ENCODE assay signal across 14 mouse cellular contexts in the genomic region with DNA sequence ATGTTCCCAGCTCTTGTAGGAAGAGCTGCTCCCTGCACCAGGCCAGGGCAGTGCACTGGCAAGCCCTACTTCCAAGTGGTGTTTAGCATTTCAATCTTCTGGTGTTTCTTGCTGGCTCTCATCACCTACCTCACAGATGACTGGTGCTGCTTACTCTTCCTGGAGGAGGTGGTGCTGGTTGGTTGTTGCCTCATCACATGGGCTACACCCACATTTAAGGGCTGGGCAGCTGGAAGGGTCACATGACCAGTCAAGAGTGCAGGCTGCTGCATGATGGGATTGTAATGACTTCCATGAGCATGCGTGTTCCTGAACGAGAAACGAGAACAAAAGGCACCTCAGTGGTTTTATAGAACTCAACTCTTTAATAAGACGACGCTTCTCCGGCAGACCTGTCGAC. TPM values are rescaled to one million over a fixed set of nuclear protein-coding genes. Genes with fewer than 3 reads are reported as not detected.
"Had no signal": no experiment of that assay in that cellular context is flagged by ENCODE, and none has a peak within 500 bp of the region (broad histone marks: within the 10 kb centered on the region; RNA-seq: fewer than 3 reads in every experiment).

No protein-coding gene starts in this region.

- H3K4me3 ChIP-seq: layer of hippocampus, adult 2 months; limb, embryonic 12.5 days; liver, embryonic 13.5 days; lung, embryonic 15.5 days; midbrain, embryonic 12.5 days had no signal

- DNase-seq: kidney, adult 9 months; kidney, postnatal 4 days; liver; liver, embryonic 13.5 days; liver, postnatal 0 days; lung, postnatal 14 days; thymus, postnatal 4 days had no signal

- H3K4me2 ChIP-seq: limb, embryonic 12.5 days; liver, embryonic 13.5 days; lung, embryonic 15.5 days; midbrain, embryonic 12.5 days had no signal

- H3K4me1 ChIP-seq: limb, embryonic 12.5 days; liver, embryonic 13.5 days; lung, embryonic 15.5 days had no signal

- ATAC-seq: liver, postnatal 0 days; midbrain, embryonic 16.5 days had no signal

- H3K27me3 ChIP-seq: limb, embryonic 12.5 days; liver, embryonic 13.5 days; lung, embryonic 15.5 days; midbrain, embryonic 12.5 days had no signal

- H3K9ac ChIP-seq: limb, embryonic 12.5 days; liver, embryonic 13.5 days; liver, postnatal 0 days; lung, embryonic 15.5 days; midbrain, embryonic 12.5 days had no signal

- H3K27ac ChIP-seq: kidney, postnatal 0 days; layer of hippocampus, adult 2 months; limb, embryonic 12.5 days; liver, embryonic 13.5 days; lung, embryonic 15.5 days; midbrain, embryonic 12.5 days had no signal

- H3K9me3 ChIP-seq: limb, embryonic 12.5 days; liver, embryonic 13.5 days; lung, embryonic 15.5 days; midbrain, embryonic 12.5 days had no signal

RNA-seq across cellular contexts. Expression of a gene that starts 55.8 kb away (rescaled TPM):
- total RNA-seq: megakaryocyte-erythroid progenitor cell, adult 5-6 weeks had no signal
- polyA plus RNA-seq: liver, postnatal 0 days had no signal
